Mouse (Mus musculus): Measurements from ENCODE around the gene Spock1.

GRCm38 (mm10) chr13:57837691-57838437 is 70.3 kb downstream of the Spock1 start:
- TF ChIP-seq EP300 (optimal IDR thresholded peaks at IDR 0.05) = no peak
- TF ChIP-seq CTCF (IDR thresholded peaks at IDR 0.05; ENCODE audit: low read depth) = no peak

All from stomach, postnatal 0 days (tissue).